Mouse (Mus musculus) megakaryocyte-erythroid progenitor cell, adult 5-6 weeks (primary cell): ENCODE data around the gene Smim20. TPM values are rescaled to one million over a fixed set of nuclear protein-coding genes. Genes with fewer than 3 reads are reported as not detected.

Experiments
- total RNA-seq, 2 experiments: library from RNA; stranded (forward) in 1 of 2; stranded (reverse) in 1 of 2; fragments of 200-1000, 215-1000 nt in 1 of 2; fragments of >200 nt in 1 of 2; fragmentation: Nextera tagmentation in 1 of 2; gene quantifications; 2 replicates each; pipeline ENCODE4 v1.2.3; 2014 to 2017

The Smim20 gene
- total RNA-seq, 2 experiments from 2014 or later = 30.0 to 92.9 TPM

Other genes starting within 250 kb of the Smim20 start
- gene Slc34a2, start 229.0 kb upstream of the Smim20 start, total RNA-seq (2014; fragmentation: Nextera tagmentation) = not detected in 2 replicates
- gene Slc34a2, start 229.0 kb upstream of the Smim20 start, total RNA-seq (2017) = not detected in 2 replicates
- not detected in 2 replicates for gene Sel1l3, start 53.2 kb upstream of the Smim20 start, total RNA-seq (2014; fragmentation: Nextera tagmentation)
- gene Sel1l3, start 53.2 kb upstream of the Smim20 start, total RNA-seq (2017) = not detected in 2 replicates
- 34.3 and 45.5 TPM in 2 replicates for gene Rbpj, start 199.1 kb downstream of the Smim20 start, total RNA-seq (2014; fragmentation: Nextera tagmentation)
- gene Rbpj, start 199.1 kb downstream of the Smim20 start, total RNA-seq (2017) = 28.6 and 31.1 TPM in 2 replicates